Mouse (Mus musculus) spleen, adult 2 months (tissue): ENCODE measurements around the gene Tbxas1.

Source experiments
- CTCF ChIP-seq: fragments of 200-500 bp; IDR thresholded peaks from 2 replicates; pipeline ENCODE4 v1.5.1; 2011; ENCODE audit warnings: mild to moderate bottlenecking, inconsistent platforms; ENCODE audit not compliant: insufficient read depth, insufficient read length, insufficient replicate concordance; ENCODE audit errors: extremely low read depth
- POLR2A ChIP-seq: fragments of 200-500 bp; IDR thresholded peaks from 2 replicates; pipeline ENCODE4 v1.6.1; 2011; ENCODE audit warnings: low read depth, low read length, inconsistent platforms

- TF ChIP-seq CTCF (no peak), POLR2A (no peak)
These were observed 161.0 kb downstream of the Tbxas1 start for GRCm38 (mm10) chr6:39036204-39036603.
